Mouse (Mus musculus): ENCODE measurements around the gene Llgl2. TPM values are rescaled to one million over a fixed set of nuclear protein-coding genes. Genes with fewer than 3 reads are reported as not detected.
"Not testable (repeated sequence)": the region's sequence is repeated elsewhere in the genome, so short reads cannot be mapped to it uniquely, and the experiment has no call there.

Llgl2 gene
- total and polyA plus RNA-seq, 2 experiments from 2014 or later, result 14.1 to 49.8 TPM

GRCm38 (mm10) chr11:115843141-115843890 is 19.5 kb downstream of the Llgl2 start:
- Histone ChIP-seq H3K36me3 (replicated peaks; ENCODE audit: control insufficient read depth, insufficient read depth, low read length) (peaks cover 25% of the 10 kb centered on the region), H3K27me3 (ENCODE audit: control insufficient read depth, insufficient read depth, low read length) (no peaks in the 10 kb centered on the region), H3K9me3 (replicated peaks; ENCODE audit: control insufficient read depth, low read length) (no peaks in the 10 kb centered on the region), H3K27ac (ENCODE audit: low read depth) (peak overlapping the region; percentile 93), H3K4me3 (ENCODE audit: low read depth, low read length) (no peak overlapping the region), H3K4me1 (ENCODE audit: control insufficient read depth, insufficient read depth) (peaks cover 41% of the 10 kb centered on the region), H3K4me2 (ENCODE audit: low read depth, low read length) (no peak overlapping the region), H3K9ac (replicated peaks; ENCODE audit: low read depth, low read length) (no peak overlapping the region)
- WGBS, result 74% methylated on average over 14 of the region's 14 CpGs
- no peak for TF ChIP-seq CTCF (IDR thresholded peaks at IDR 0.05; ENCODE audit: low read depth)
- no peak for TF ChIP-seq EP300 (IDR thresholded peaks at IDR 0.05; ENCODE audit: low read depth)
- no peak for ATAC-seq (ENCODE audit: insufficient read depth, low read depth)
- no peak for DNase-seq (ENCODE audit: low spot score)

DNA sequence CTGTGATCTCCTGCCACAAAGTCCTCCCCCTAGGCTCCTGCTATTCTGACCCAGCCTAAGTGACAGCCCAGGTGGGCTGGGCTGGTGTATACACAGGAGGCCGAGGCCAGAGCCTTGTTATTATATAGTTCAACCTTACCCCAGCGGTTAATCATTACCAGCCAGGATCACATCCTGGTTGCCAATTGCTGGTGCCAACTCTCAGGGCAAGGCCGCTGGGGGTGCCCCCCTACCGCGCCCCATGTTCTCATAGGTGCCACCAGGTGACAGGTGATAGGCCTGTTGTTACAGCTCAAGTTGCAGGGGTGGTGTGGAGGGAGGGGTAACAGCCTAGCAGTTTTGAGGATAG is 20.0 kb downstream of the Llgl2 start:
- Histone ChIP-seq H3K9ac (replicated peaks; ENCODE audit: low read depth, low read length) (no peak overlapping the region), H3K36me3 (replicated peaks; ENCODE audit: control insufficient read depth, insufficient read depth, low read length) (peaks cover 26% of the 10 kb centered on the region), H3K27me3 (ENCODE audit: control insufficient read depth, insufficient read depth, low read length) (no peaks in the 10 kb centered on the region), H3K27ac (ENCODE audit: low read depth) (no peak overlapping the region), H3K4me3 (ENCODE audit: low read depth, low read length) (no peak overlapping the region), H3K4me1 (ENCODE audit: control insufficient read depth, insufficient read depth) (peaks cover 37% of the 10 kb centered on the region), H3K9me3 (replicated peaks; ENCODE audit: control insufficient read depth, low read length) (no peaks in the 10 kb centered on the region), H3K4me2 (ENCODE audit: low read depth, low read length) (no peak overlapping the region)
- TF ChIP-seq CTCF (IDR thresholded peaks at IDR 0.05; ENCODE audit: low read depth), result no peak
- TF ChIP-seq EP300 (IDR thresholded peaks at IDR 0.05; ENCODE audit: low read depth), result no peak
- DNase-seq (ENCODE audit: low spot score), result no peak
- no peak for ATAC-seq (ENCODE audit: insufficient read depth, low read depth)
- 92% methylated on average over 5 of the region's 5 CpGs for WGBS

- 81% methylated on average over 8 of the region's 8 CpGs for WGBS
- TF ChIP-seq EP300 (IDR thresholded peaks at IDR 0.05; ENCODE audit: low read depth) (no peak), CTCF (IDR thresholded peaks at IDR 0.05; ENCODE audit: low read depth) (no peak)
- H3K4me1 ChIP-seq (ENCODE audit: control insufficient read depth, insufficient read depth), result peaks cover 33% of the 10 kb centered on the region
- no peaks in the 10 kb centered on the region for H3K27me3 ChIP-seq (ENCODE audit: control insufficient read depth, insufficient read depth, low read length)
- no peak for ATAC-seq (ENCODE audit: insufficient read depth, low read depth)
- no peak overlapping the region for H3K9ac ChIP-seq (replicated peaks; ENCODE audit: low read depth, low read length)
- H3K36me3 ChIP-seq (replicated peaks; ENCODE audit: control insufficient read depth, insufficient read depth, low read length), result peaks cover 26% of the 10 kb centered on the region
- no peak overlapping the region for H3K4me2 ChIP-seq (ENCODE audit: low read depth, low read length)
- H3K27ac ChIP-seq (ENCODE audit: low read depth), result no peak overlapping the region
- H3K9me3 ChIP-seq (replicated peaks; ENCODE audit: control insufficient read depth, low read length), result no peaks in the 10 kb centered on the region
- no peak overlapping the region for H3K4me3 ChIP-seq (ENCODE audit: low read depth, low read length)
- DNase-seq (ENCODE audit: low spot score), result no peak
Measured at GRCm38 (mm10) chr11:115844240-115844639, 20.4 kb downstream of the Llgl2 start.

- Histone ChIP-seq H3K4me2 (ENCODE audit: low read depth, low read length) (no peak overlapping the region), H3K9me3 (replicated peaks; ENCODE audit: control insufficient read depth, low read length) (no peaks in the 10 kb centered on the region), H3K9ac (replicated peaks; ENCODE audit: low read depth, low read length) (no peak overlapping the region), H3K36me3 (replicated peaks; ENCODE audit: control insufficient read depth, insufficient read depth, low read length) (peaks cover 36% of the 10 kb centered on the region), H3K4me1 (ENCODE audit: control insufficient read depth, insufficient read depth) (peaks cover 21% of the 10 kb centered on the region), H3K4me3 (ENCODE audit: low read depth, low read length) (no peak overlapping the region), H3K27me3 (ENCODE audit: control insufficient read depth, insufficient read depth, low read length) (no peaks in the 10 kb centered on the region), H3K27ac (ENCODE audit: low read depth) (no peak overlapping the region)
- no peak for ATAC-seq (ENCODE audit: insufficient read depth, low read depth)
- 93% methylated on average over 2 of the region's 2 CpGs for WGBS
- DNase-seq (ENCODE audit: low spot score), result no peak
- no peak for TF ChIP-seq EP300 (IDR thresholded peaks at IDR 0.05; ENCODE audit: low read depth)
- TF ChIP-seq CTCF (IDR thresholded peaks at IDR 0.05; ENCODE audit: low read depth), result no peak
Measured at GRCm38 (mm10) chr11:115845819-115846218, 22.0 kb downstream of the Llgl2 start.

- peaks cover 5% of the 10 kb centered on the region for H3K4me1 ChIP-seq (ENCODE audit: control insufficient read depth, insufficient read depth)
- H3K27ac ChIP-seq (ENCODE audit: low read depth), result no peak overlapping the region
- H3K4me2 ChIP-seq (ENCODE audit: low read depth, low read length), result no peak overlapping the region
- 86% methylated on average over 6 of the region's 6 CpGs for WGBS
- no peaks in the 10 kb centered on the region for H3K9me3 ChIP-seq (replicated peaks; ENCODE audit: control insufficient read depth, low read length)
- TF ChIP-seq CTCF (IDR thresholded peaks at IDR 0.05; ENCODE audit: low read depth) (no peak), EP300 (IDR thresholded peaks at IDR 0.05; ENCODE audit: low read depth) (no peak)
- DNase-seq (ENCODE audit: low spot score) (no peak), ATAC-seq (ENCODE audit: insufficient read depth, low read depth) (no peak)
- no peak overlapping the region for H3K9ac ChIP-seq (replicated peaks; ENCODE audit: low read depth, low read length)
- peaks cover 45% of the 10 kb centered on the region for H3K36me3 ChIP-seq (replicated peaks; ENCODE audit: control insufficient read depth, insufficient read depth, low read length)
- peaks cover 22% of the 10 kb centered on the region for H3K27me3 ChIP-seq (ENCODE audit: control insufficient read depth, insufficient read depth, low read length)
- H3K4me3 ChIP-seq (ENCODE audit: low read depth, low read length), result no peak overlapping the region
Measured at GRCm38 (mm10) chr11:115854674-115855073, 30.8 kb downstream of the Llgl2 start.

DNA sequence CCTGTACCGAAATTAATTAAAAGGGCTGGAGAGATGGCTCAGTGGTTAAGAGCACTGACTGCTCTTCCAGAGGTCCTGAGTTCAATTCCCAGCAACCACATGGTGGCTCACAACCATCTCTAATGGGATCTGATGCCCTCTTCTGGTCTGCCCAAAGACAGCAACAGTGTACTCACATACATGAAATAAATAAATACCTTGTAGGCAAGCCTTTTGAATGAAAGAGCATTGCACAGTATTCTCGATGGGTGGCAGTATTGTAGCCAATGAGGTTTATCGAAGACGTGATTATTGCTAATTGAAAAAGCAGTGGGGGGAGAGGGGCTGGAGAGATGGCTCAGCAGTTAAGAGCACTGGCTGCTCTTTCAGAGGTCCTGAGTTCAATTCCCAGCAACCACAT is 33.3 kb downstream of the Llgl2 start:
- peaks cover 23% of the 10 kb centered on the region for H3K36me3 ChIP-seq (replicated peaks; ENCODE audit: control insufficient read depth, insufficient read depth, low read length)
- H3K9me3 ChIP-seq (replicated peaks; ENCODE audit: control insufficient read depth, low read length); DNase-seq (ENCODE audit: low spot score); H3K27ac ChIP-seq (ENCODE audit: low read depth); ATAC-seq (ENCODE audit: insufficient read depth, low read depth); H3K4me1 ChIP-seq (ENCODE audit: control insufficient read depth, insufficient read depth); H3K4me3 ChIP-seq (ENCODE audit: low read depth, low read length); H3K4me2 ChIP-seq (ENCODE audit: low read depth, low read length); H3K9ac ChIP-seq (replicated peaks; ENCODE audit: low read depth, low read length): not testable (repeated sequence)
- peaks cover 30% of the 10 kb centered on the region for H3K27me3 ChIP-seq (ENCODE audit: control insufficient read depth, insufficient read depth, low read length)
- 94% methylated on average over 4 of the region's 4 CpGs for WGBS
